Comparison of ENCODE assay signal across 9 mouse cellular contexts in genomic region chr11:104158260-104158907, GRCm38 (mm10). TPM values are rescaled to one million over a fixed set of nuclear protein-coding genes. Genes with fewer than 3 reads are reported as not detected.
DNase-seq lines count a peak whose midpoint lies in the region; ATAC-seq and TF ChIP-seq lines count a peak whose summit lies in the region.
"Had no signal": no experiment of that assay in that cellular context is flagged by ENCODE, and none has a peak within 500 bp of the region (broad histone marks: within the 10 kb centered on the region; RNA-seq: fewer than 3 reads in every experiment).

No protein-coding gene starts in this region.

- TF ChIP-seq EP300 in liver, postnatal 0 days (IDR thresholded peaks at IDR 0.05; ENCODE audit: low read depth) = no peak

- H3K36me3 ChIP-seq in liver, embryonic 11.5 days (ENCODE audit: control insufficient read depth, insufficient read depth, low read length) = no peaks in the 10 kb centered on the region
- H3K36me3 ChIP-seq in liver, postnatal 0 days (replicated peaks; ENCODE audit: insufficient read depth, low read length) = no peaks in the 10 kb centered on the region
- H3K36me3 ChIP-seq in embryonic facial prominence, embryonic 15.5 days = no peaks in the 10 kb centered on the region
- no peaks in the 10 kb centered on the region for H3K36me3 ChIP-seq in hindbrain, embryonic 16.5 days (ENCODE audit: control insufficient read depth, insufficient read depth, low read length)
- no peaks in the 10 kb centered on the region for H3K36me3 ChIP-seq in neural tube, embryonic 13.5 days

- WGBS in liver, embryonic 11.5 days = 12% methylated on average over 17 of the region's 17 CpGs
- 11% methylated on average over 17 of the region's 17 CpGs for WGBS in liver, postnatal 0 days (ENCODE audit: insufficient replicate concordance)
- 6% methylated on average over 17 of the region's 17 CpGs for WGBS in embryonic facial prominence, embryonic 15.5 days
- 5% methylated on average over 17 of the region's 17 CpGs for WGBS in hindbrain, embryonic 16.5 days
- WGBS in neural tube, embryonic 13.5 days = 2% methylated on average over 17 of the region's 17 CpGs

- no peak overlapping the region for H3K4me3 ChIP-seq in liver, embryonic 11.5 days (ENCODE audit: low read depth, low read length)
- H3K4me3 ChIP-seq in liver, postnatal 0 days (ENCODE audit: low read depth, low read length) = no peak overlapping the region
- H3K4me3 ChIP-seq in embryonic facial prominence, embryonic 15.5 days (replicated peaks) = peak overlapping the region; percentile 29
- H3K4me3 ChIP-seq in hindbrain, embryonic 16.5 days (ENCODE audit: low read length) = peak overlapping the region; percentile 43
- peak overlapping the region; percentile 42 for H3K4me3 ChIP-seq in neural tube, embryonic 13.5 days

- H3K4me1 ChIP-seq in liver, embryonic 11.5 days (replicated peaks; ENCODE audit: control insufficient read depth, insufficient read depth, low read length) = 0 out of 2 replicates have a peak, but pooled peaks cover 3% of the 10 kb centered on the region
- H3K4me1 ChIP-seq in liver, postnatal 0 days (ENCODE audit: insufficient read depth) = no peaks in the 10 kb centered on the region
- peaks cover 15% of the 10 kb centered on the region for H3K4me1 ChIP-seq in embryonic facial prominence, embryonic 15.5 days
- H3K4me1 ChIP-seq in hindbrain, embryonic 16.5 days (ENCODE audit: control insufficient read depth, insufficient read depth, low read depth, low read length) = peaks cover 10% of the 10 kb centered on the region; the same call in 1 of the 2 replicates
- peaks cover 40% of the 10 kb centered on the region for H3K4me1 ChIP-seq in neural tube, embryonic 13.5 days (replicated peaks)

- H3K27me3 ChIP-seq in liver, embryonic 11.5 days (replicated peaks; ENCODE audit: control insufficient read depth, insufficient read depth, low read length) = peaks cover 23% of the 10 kb centered on the region
- H3K27me3 ChIP-seq in liver, postnatal 0 days (ENCODE audit: insufficient read depth, low read length) = peaks cover 22% of the 10 kb centered on the region
- H3K27me3 ChIP-seq in embryonic facial prominence, embryonic 15.5 days = peaks cover 27% of the 10 kb centered on the region
- no peaks in the 10 kb centered on the region for H3K27me3 ChIP-seq in hindbrain, embryonic 16.5 days (replicated peaks; ENCODE audit: control insufficient read depth, insufficient read depth, low read length)
- H3K27me3 ChIP-seq in neural tube, embryonic 13.5 days = no peaks in the 10 kb centered on the region; the same call in 1 of the 2 replicates

- TF ChIP-seq CTCF in liver, postnatal 0 days (IDR thresholded peaks at IDR 0.05; ENCODE audit: low read depth) = no peak

- no peak overlapping the region for H3K9ac ChIP-seq in liver, embryonic 11.5 days (ENCODE audit: low read depth, low read length)
- H3K9ac ChIP-seq in liver, postnatal 0 days (replicated peaks) = no peak overlapping the region
- no peak overlapping the region for H3K9ac ChIP-seq in embryonic facial prominence, embryonic 15.5 days
- H3K9ac ChIP-seq in hindbrain, embryonic 16.5 days (ENCODE audit: low read depth, low read length) = peak overlapping the region; percentile 66
- peak overlapping the region; percentile 68 for H3K9ac ChIP-seq in neural tube, embryonic 13.5 days
- H3K9ac ChIP-seq: liver, embryonic 14.5 days had no signal

- H3K4me2 ChIP-seq in liver, embryonic 11.5 days = peak overlapping the region; percentile 51
- H3K4me2 ChIP-seq in liver, postnatal 0 days (ENCODE audit: low read depth, low read length) = no peak overlapping the region
- H3K4me2 ChIP-seq in embryonic facial prominence, embryonic 15.5 days (replicated peaks) = peak overlapping the region; percentile 55
- H3K4me2 ChIP-seq in hindbrain, embryonic 16.5 days (ENCODE audit: low read length) = peak overlapping the region; percentile 77
- peak overlapping the region; percentile 72 for H3K4me2 ChIP-seq in neural tube, embryonic 13.5 days

- no peak for DNase-seq in liver, embryonic 11.5 days (ENCODE audit: low spot score)
- DNase-seq in liver, postnatal 0 days = no peak
- no peak for DNase-seq in adrenal gland, postnatal 10 days
- DNase-seq in gastrocnemius, adult 8-10 months (ENCODE audit: low spot score in 2 of 2) = no peak

- H3K27ac ChIP-seq in liver, embryonic 11.5 days (ENCODE audit: low read depth, low read length) = no peak overlapping the region
- no peak overlapping the region for H3K27ac ChIP-seq in liver, postnatal 0 days (ENCODE audit: low read depth)
- no peak overlapping the region for H3K27ac ChIP-seq in embryonic facial prominence, embryonic 15.5 days (replicated peaks)
- H3K27ac ChIP-seq in hindbrain, embryonic 16.5 days (ENCODE audit: low read depth, low read length) = peak overlapping the region; percentile 88
- peak overlapping the region; percentile 92 for H3K27ac ChIP-seq in neural tube, embryonic 13.5 days (replicated peaks)
- H3K27ac ChIP-seq: liver, embryonic 14.5 days had no signal

- H3K9me3 ChIP-seq in liver, embryonic 11.5 days (ENCODE audit: control insufficient read depth, low read length) = no peaks in the 10 kb centered on the region
- H3K9me3 ChIP-seq in liver, postnatal 0 days (ENCODE audit: low read length) = no peaks in the 10 kb centered on the region
- no peaks in the 10 kb centered on the region for H3K9me3 ChIP-seq in embryonic facial prominence, embryonic 15.5 days (replicated peaks)
- no peaks in the 10 kb centered on the region for H3K9me3 ChIP-seq in hindbrain, embryonic 16.5 days (ENCODE audit: control insufficient read depth, low read length)
- H3K9me3 ChIP-seq in neural tube, embryonic 13.5 days = no peaks in the 10 kb centered on the region

- ATAC-seq in liver, embryonic 11.5 days (replicated peaks; ENCODE audit: low FRiP score) = no peak
- ATAC-seq in liver, postnatal 0 days = no peak
- ATAC-seq in embryonic facial prominence, embryonic 15.5 days (ENCODE audit: insufficient number of reproducible peaks, low FRiP score, low TSS enrichment, low read depth) = no peak
- ATAC-seq in hindbrain, embryonic 16.5 days = peak; percentile 50
- ATAC-seq in neural tube, embryonic 13.5 days (ENCODE audit: low read depth) = peak; percentile 49; the same call in 1 of the 2 replicates

RNA-seq across cellular contexts. Expression of gene Crhr1, which starts 25.7 kb away (rescaled TPM):
- polyA plus RNA-seq in liver, embryonic 11.5 days (2014; fragmentation: Nextera tagmentation; extraction: Ambion mirVana) = not detected in 2 replicates
- not detected in 2 replicates for polyA plus RNA-seq in liver, postnatal 0 days (2015; fragmentation: Nextera tagmentation; extraction: Ambion mirVana)
- polyA plus RNA-seq in embryonic facial prominence, embryonic 15.5 days (2015; fragmentation: Nextera tagmentation; extraction: Ambion mirVana) = 0.21 and 0.34 TPM in 2 replicates
- 9.0 and 10.2 TPM in 2 replicates for polyA plus RNA-seq in hindbrain, embryonic 16.5 days (2015; fragmentation: Nextera tagmentation; extraction: Ambion mirVana)
- 3.7 and 3.9 TPM in 2 replicates for polyA plus RNA-seq in neural tube, embryonic 13.5 days (2015; fragmentation: Nextera tagmentation; extraction: Ambion mirVana)
- total RNA-seq in adrenal gland, postnatal 10 days (2021) = not detected
- not detected for total RNA-seq in gastrocnemius, adult 8-10 months (2022)
- polyA plus RNA-seq: liver, embryonic 14.5 days; small intestine, adult 2 months had no signal

RNA-seq across cellular contexts. Expression of gene Sppl2c, which starts 27.7 kb away (rescaled TPM):
- not detected in 2 replicates for polyA plus RNA-seq in liver, embryonic 11.5 days (2014; fragmentation: Nextera tagmentation; extraction: Ambion mirVana)
- not detected in 2 replicates for polyA plus RNA-seq in liver, postnatal 0 days (2015; fragmentation: Nextera tagmentation; extraction: Ambion mirVana)
- not detected in 2 replicates for polyA plus RNA-seq in embryonic facial prominence, embryonic 15.5 days (2015; fragmentation: Nextera tagmentation; extraction: Ambion mirVana)
- not detected in 2 replicates for polyA plus RNA-seq in hindbrain, embryonic 16.5 days (2015; fragmentation: Nextera tagmentation; extraction: Ambion mirVana)
- not detected in 2 replicates for polyA plus RNA-seq in neural tube, embryonic 13.5 days (2015; fragmentation: Nextera tagmentation; extraction: Ambion mirVana)
- total RNA-seq in adrenal gland, postnatal 10 days (2021) = not detected
- total RNA-seq in gastrocnemius, adult 8-10 months (2022) = not detected
- polyA plus RNA-seq: liver, embryonic 14.5 days; small intestine, adult 2 months had no signal

Comparison
In these comparisons a context has a peak if more than half of its experiments do, and no peak if none do; other contexts are left out.
1. ATAC-seq: peak in hindbrain, embryonic 16.5 days (single experiment) and neural tube, embryonic 13.5 days (single experiment); none in liver, embryonic 11.5 days (single experiment), liver, postnatal 0 days (single experiment) and embryonic facial prominence, embryonic 15.5 days (single experiment).
2. H3K27ac ChIP-seq: peak in hindbrain, embryonic 16.5 days (single experiment) and neural tube, embryonic 13.5 days (single experiment); none in liver, embryonic 11.5 days (single experiment), liver, postnatal 0 days (single experiment) and embryonic facial prominence, embryonic 15.5 days (single experiment).
3. H3K4me3 ChIP-seq: peak in embryonic facial prominence, embryonic 15.5 days (single experiment), hindbrain, embryonic 16.5 days (single experiment) and neural tube, embryonic 13.5 days (single experiment); none in liver, embryonic 11.5 days (single experiment) and liver, postnatal 0 days (single experiment).
4. H3K9ac ChIP-seq: peak in hindbrain, embryonic 16.5 days (single experiment) and neural tube, embryonic 13.5 days (single experiment); none in liver, embryonic 11.5 days (single experiment), liver, postnatal 0 days (single experiment) and embryonic facial prominence, embryonic 15.5 days (single experiment).